Mouse (Mus musculus) liver, embryonic 18 days (tissue): ENCODE data around the gene Rmnd5b. TPM values are rescaled to one million over a fixed set of nuclear protein-coding genes. Genes with fewer than 3 reads are reported as not detected.

Source experiments
- polyA plus RNA-seq: library from polyadenylated mRNA; depleted of rRNA; stranded (reverse); fragments of >200 nt; gene quantifications from 2 replicates; pipeline ENCODE4 v1.2.3, GENCODE M21; 2012; rRNA removed

Gene Rmnd5b
- 13.1 and 13.3 TPM in 2 replicates for polyA plus RNA-seq

GRCm38 (mm10) chr11:51635525-51636322, at the start of gene Rmnd5b:
Rmnd5b (minus strand) TSS chr11:51635896.

GRCm38 (mm10) chr11:51650691-51651515, 15.2 kb upstream of the Rmnd5b start, which contains the start of the genes N4bp3 and D930048N14Rik:
N4bp3 (minus strand) TSS chr11:51650842.
D930048N14Rik (plus strand) TSS chr11:51650954.

GRCm38 (mm10) chr11:51619409-51620060, 16.2 kb downstream of the Rmnd5b start, which contains the start of gene Nhp2:
Nhp2 (plus strand) TSS chr11:51619735.

GRCm38 (mm10) chr11:51606447-51607095, 29.1 kb downstream of the Rmnd5b start, which contains the start of gene Hnrnpab:
Hnrnpab (minus strand) TSS chr11:51606847.

GRCm38 (mm10) chr11:51584431-51585248, 51.1 kb downstream of the Rmnd5b start, which contains the start of gene Phykpl:
Phykpl (plus strand) TSS chr11:51584757.

Other genes starting within 250 kb of the Rmnd5b start
- 12.5 and 14.8 TPM in 2 replicates for gene Phykpl, start 51.1 kb downstream of the Rmnd5b start, polyA plus RNA-seq
- 164 and 172 TPM in 2 replicates for gene Hnrnpab, start 29.0 kb downstream of the Rmnd5b start, polyA plus RNA-seq
- 44.9 and 45.9 TPM in 2 replicates for gene Nhp2, start 16.2 kb downstream of the Rmnd5b start, polyA plus RNA-seq
- gene N4bp3, start 14.9 kb upstream of the Rmnd5b start, polyA plus RNA-seq = 1.9 and 2.0 TPM in 2 replicates
- 1.1 and 1.5 TPM in 2 replicates for gene D930048N14Rik, start 15.1 kb upstream of the Rmnd5b start, polyA plus RNA-seq
- gene 0610009B22Rik, start 53.0 kb upstream of the Rmnd5b start, polyA plus RNA-seq = 19.0 and 22.0 TPM in 2 replicates
- gene Sec24a, start 127.7 kb upstream of the Rmnd5b start, polyA plus RNA-seq = 7.8 and 8.1 TPM in 2 replicates
- gene Sar1b, start 127.8 kb upstream of the Rmnd5b start, polyA plus RNA-seq = 85.3 and 114 TPM in 2 replicates
- 0.87 and 0.96 TPM in 2 replicates for gene Jade2, start 221.8 kb upstream of the Rmnd5b start, polyA plus RNA-seq